Mouse (Mus musculus): Measurements from ENCODE around the gene Pde8b. TPM values are rescaled to one million over a fixed set of nuclear protein-coding genes. Genes with fewer than 3 reads are reported as not detected.

The Pde8b gene
- total RNA-seq, 2 experiments from 2014 or later: 5.2 to 6.1 TPM

DNA sequence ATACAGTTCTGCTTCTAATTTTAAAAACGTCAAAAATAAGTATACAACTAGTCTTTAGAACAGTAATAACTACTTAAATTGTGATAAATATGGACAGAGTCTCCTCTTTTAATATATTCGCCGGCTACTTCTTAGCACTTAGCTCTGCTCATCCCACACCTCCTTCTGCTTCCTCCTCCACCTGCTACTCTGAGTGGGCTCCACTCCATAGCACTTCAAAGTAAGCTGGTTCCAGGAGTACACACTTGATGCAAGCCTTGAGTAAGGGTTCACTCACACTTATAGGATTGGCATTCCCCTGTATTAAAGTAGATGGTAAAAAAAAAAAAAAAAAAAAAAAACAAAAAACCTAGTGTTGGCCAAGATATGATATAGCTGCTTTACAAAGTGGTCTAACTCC, 89.9 kb downstream of the Pde8b start:
- intact Hi-C loops (cut with DNase I): no loop called here
- DNase-seq: no peak

DNA sequence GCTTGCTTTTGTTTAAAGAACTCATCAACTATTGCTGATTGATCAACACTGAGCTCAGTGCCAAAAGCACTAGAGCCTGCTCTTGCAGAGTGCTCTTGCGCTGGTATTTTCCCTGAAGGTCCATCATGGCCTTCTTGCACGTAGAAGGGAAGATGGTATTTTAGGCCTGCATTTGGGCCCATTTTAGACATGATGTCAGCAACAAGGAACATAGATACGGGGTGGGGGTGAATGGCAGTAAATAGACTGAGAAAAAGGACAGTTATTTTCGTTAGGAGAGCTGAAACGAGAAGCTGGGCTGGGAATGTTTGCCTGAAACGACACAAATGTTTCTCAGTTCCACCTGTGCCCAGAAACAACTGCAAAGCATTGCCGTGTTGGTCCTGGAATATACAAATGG, 91.2 kb downstream of the Pde8b start:
- no peak for DNase-seq
- intact Hi-C loops (cut with DNase I): no loop called here

DNA sequence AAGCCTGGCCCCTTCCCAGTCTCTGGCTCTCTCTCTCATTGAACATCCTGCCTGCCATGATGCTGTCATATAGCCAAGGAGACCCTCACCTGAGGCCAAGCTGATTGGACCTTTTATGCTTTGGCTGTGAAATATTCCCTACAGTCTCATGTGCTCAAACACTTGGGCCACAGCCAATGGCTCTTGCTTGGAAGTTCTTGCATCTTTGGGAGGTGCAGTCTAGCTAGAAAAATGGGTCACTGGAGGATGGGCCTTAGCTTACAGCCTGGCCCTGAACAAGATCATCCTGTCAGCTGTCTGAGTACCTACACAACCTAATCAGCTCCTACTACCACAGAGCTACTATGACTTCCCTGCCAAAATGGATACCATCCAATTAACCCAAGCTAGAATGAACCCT, 105.4 kb downstream of the Pde8b start:
- intact Hi-C loops (cut with DNase I): no loop called here
- no peak for DNase-seq

DNA sequence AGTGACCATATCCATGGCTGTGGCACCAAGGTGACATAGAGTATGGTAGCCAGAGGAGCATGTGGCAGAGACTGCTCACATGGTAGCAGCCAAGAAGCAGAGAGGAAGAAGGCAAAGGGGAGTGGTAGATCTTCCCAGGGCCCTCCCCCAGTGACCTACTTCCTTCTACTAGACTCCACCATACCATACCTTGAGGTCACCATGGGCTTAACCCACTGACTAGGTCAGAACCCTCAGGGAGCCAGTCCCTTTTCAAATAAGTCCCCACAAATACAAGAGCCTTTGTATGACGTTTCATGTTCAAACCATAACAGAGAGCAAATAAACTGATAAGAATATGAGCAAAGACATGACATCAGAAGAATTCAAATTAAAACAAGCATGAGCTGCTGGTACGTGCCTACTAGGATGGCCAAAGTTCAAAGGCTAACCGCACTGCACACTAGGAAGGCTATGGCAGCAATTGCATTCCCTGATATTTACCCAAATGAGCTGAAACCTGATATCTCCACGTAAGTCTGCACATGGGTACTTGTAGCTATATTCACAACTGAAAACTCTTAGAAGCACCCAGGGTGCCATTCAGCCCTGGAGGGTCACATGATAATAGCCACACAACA, 109.6 kb downstream of the Pde8b start:
- intact Hi-C loops (cut with DNase I): no loop called here
- no peak for DNase-seq

DNA sequence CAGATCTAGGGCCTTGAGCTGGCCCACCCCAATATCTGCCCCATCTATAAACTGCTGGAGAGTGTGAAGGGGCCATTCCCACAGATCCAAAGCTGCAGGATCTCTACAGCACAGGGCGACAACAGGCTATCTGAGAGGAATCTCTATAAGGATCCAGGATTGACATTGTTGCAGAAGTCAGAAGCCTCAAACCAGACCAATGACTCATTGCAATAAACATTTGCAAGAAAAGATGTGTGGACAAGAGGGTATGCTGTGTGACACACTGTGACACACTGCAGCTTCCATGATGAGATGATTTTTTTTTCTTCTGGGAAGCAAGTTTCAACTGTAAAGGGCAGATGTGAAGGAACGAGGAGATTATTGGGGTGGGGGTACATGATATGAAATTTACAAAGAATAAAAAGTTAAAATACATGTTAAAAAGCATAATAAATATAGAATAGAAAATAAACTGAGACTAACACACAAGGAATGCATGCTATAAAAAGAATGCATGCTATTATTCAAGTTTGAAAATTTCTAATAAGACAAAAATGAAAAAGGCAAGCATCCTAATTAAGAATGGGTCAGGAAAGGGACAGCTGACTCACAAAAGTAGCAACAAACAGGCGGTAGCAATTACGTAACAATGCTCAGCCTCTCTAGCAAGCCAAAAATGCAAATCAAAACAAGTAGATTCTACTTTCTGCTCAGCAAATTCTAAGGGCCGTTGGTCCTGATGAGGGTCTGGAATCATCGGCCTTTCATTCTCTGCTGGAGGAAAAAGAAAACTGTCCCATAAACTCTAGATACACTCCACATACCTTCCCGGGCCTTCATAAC, 114.6 kb downstream of the Pde8b start:
- DNase-seq: no peak
- intact Hi-C loops (cut with DNase I): no loop called here

DNA sequence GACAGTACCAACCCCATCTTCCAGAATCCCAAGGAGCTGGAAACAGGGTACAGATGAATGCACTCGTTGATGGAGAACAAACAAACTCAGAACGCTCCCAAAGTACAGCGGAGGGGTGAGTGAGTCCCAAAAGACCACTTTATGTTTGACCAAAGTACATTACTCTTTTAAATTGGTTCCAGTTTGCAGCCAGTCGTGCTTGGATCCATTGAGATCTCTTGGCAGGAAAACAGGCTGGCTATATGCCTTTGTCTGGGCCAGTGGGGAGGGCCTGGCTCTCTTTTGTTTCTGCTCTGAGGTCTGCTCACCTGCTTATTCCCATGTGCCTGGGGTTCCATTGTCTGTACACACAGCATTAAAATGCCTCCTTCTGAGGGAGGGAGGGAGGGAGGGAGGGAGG, 118.3 kb downstream of the Pde8b start:
- intact Hi-C loops (cut with DNase I): no loop called here
- DNase-seq: no peak

DNA sequence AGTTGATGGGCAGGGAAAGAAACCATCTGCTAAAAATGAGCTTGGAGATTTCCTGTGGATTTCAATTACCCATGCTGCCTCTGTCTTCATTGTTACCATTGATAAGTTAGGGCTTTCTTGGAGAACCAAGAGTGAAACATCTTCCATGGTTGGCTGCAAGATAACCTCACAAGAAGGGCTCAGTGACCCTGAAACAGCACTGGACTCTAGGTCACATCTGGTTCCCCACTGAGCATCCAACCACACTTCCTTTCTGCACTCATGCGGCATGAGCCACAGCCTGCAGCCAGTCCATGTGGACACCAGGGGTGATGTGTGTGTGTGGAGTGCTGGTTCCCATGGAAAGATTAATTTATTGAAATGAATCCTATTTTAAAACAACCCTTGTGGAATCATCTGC, 119.1 kb downstream of the Pde8b start:
- intact Hi-C loops (cut with DNase I): no loop called here
- DNase-seq: no peak

DNA sequence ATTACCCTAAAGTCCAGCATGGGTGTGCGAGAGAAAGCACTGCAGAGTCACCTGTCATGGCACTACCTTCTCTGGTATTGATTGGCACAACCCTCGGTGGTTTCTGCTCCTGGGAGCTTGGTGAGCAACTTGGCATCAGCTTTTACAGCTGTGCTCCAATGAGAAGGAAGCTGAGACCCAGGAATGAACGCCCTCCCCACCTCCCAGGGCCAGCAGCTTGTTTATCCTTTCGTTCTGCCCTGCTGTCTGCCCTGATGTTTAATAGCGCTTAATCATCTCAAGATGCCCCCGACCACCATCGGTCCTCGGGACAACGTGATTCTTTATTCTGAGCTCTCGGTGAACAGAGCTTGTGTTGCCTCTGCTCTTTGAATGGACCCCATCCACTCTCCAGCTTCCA, 122.8 kb downstream of the Pde8b start:
- intact Hi-C loops (cut with DNase I): no loop called here

DNA sequence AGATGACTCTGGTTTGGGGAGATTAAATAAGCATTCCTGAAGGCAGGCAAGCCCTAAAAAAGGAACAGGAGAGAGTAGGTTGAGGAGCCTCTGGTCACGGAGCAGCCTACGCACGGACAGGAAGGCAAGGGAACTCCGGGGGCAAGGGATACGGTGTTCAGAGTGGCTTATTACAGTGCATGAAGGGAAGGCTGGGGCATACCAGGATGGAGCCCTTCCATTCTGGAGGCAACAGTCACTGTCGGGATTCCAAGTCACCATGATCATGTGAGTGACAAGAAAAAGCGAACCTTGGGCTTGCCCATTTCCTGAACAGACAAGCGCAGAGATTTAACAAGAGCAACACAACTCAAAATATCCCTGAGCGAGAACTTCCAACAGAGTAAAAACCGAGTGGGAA, 123.3 kb downstream of the Pde8b start:
- intact Hi-C loops (cut with DNase I): no loop called here
- no peak for DNase-seq

More for the DNA sequence above, 122.8 kb downstream of the Pde8b start:
- DNase-seq: no peak

DNA sequence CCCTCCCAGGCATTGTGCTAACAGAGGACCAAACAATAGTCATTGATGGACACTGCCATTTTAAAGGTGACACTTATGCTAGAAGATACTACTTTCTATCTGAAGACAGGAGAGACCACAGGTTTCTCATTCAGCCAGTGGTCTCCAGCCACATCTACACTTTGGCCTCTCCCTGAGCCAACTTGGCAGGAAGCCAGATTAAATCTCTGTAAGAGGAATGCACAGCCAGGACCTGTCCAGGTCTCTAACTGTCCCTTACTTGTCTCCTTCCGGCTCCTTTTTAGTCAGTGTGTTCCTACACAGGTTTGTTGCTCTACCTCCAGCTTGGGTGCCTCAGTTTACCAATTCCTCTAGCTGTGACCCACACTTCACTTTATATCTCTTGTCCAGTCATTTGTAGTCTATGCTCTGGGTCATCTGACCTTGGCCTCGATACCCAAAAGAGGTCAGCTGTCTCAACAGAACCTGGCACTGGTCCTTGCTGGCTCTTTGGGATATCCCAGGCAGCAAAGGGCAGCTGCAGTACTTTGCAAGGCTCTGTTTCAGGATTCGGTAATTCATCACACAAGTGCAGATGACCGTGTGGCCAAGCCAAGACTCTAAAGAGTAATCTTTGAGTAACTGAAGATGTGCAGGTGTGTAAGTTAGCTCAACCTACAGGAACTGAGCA, 124.5 kb downstream of the Pde8b start:
- DNase-seq: no peak

DNA sequence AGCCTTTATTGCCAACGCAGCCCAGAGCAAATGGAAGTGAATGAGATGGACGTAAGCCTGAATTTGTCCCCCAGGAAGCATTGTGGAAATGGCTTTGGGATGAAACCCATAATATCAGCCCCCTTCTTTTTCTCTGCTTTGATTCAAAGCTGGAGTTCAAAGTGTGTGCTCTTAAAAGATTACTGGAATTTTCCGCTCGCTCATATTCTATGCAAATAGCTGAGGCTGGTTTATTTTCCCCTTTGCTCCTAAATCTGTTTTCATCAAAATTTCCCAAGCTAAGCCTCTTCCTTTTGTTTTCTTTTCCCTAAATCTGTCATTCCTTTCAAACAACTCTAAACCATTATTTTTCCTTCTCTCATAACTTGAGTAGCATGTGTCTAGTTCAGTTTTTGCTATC, 129.6 kb downstream of the Pde8b start:
- DNase-seq: no peak
- intact Hi-C loops (cut with DNase I): no loop called here

More for the DNA sequence above, 124.5 kb downstream of the Pde8b start:
- intact Hi-C loops (cut with DNase I): no loop called here

DNA sequence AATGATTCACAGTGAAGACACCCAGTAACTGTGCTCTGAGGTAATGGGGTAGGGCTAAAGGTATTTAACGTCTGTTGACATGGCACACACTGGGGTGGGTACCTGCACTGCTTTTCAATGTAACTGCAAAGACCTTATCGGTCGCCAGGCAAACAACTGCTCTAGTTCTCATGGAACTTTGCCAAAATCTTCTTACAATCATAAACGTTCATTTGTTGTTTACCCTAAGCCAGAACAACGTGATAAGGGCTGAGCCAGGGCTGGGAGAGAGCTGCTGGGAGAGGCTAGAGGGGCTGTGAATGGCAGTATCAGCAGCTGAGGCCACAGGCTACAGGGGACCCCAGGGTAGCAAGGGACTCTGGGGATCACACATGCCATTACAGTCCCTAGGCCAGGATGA, 136.4 kb downstream of the Pde8b start:
- intact Hi-C loops (cut with DNase I): no loop called here
- DNase-seq: no peak

DNA sequence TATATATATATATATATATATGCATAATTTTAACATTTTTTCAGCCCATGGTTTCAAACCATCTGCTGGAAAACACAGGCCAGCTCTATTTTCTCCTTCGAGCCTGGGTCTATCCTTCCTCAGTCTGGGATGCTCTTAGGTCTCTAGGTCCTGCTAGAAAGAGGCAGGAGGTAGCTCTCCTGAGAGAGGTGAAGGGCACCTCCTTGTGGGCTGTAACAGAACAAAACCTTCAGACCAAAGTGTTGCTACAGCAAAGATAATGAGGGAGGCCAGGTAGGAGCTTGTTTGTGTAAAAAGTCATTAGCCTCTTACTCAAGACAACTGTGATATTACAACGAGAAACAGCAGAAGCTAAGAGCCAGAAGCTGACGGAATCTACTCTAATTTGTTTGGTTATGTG, 140.6 kb downstream of the Pde8b start:
- intact Hi-C loops (cut with DNase I): no loop called here
- no peak for DNase-seq

DNA sequence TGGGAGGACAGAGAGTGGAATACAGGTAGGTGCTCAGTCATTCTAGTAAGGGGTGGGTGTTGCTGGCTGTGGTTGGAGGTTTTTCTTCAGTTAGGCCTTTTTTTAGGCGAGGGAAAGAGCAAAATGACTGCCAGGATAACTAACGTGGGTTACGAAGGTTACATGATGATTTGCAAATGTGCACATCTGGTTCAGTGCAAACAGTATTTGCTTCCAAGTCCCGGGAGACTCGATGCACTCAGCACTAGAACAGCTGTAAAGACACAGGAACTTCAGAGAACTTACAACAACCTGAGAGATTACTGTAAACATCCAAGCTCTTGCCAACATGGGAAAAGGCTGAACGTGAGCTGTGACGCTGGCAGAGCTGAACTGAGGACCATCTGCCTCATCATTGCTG, 142.1 kb downstream of the Pde8b start:
- intact Hi-C loops (cut with DNase I): no loop called here
- no peak for DNase-seq

DNA sequence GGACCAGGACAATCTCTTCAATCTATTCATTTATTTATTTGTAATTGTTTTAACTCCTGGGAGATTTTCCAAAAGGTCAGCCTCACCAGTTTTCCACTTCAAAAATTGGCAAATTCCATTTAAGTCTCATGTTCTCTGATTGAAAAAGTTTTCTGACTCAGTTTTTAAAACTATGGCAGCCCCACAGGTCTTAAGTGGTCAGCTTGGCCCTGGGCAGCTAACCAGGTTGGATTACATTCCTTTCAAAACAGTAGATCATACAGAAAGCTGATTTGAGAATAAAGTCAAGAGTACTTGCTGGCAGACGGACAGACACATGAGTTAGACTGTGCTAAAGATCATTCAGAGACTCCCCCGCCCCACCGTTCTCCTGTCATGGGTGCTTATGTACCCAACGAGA, 145.3 kb downstream of the Pde8b start:
- no peak for DNase-seq
- intact Hi-C loops (cut with DNase I): no loop called here

DNA sequence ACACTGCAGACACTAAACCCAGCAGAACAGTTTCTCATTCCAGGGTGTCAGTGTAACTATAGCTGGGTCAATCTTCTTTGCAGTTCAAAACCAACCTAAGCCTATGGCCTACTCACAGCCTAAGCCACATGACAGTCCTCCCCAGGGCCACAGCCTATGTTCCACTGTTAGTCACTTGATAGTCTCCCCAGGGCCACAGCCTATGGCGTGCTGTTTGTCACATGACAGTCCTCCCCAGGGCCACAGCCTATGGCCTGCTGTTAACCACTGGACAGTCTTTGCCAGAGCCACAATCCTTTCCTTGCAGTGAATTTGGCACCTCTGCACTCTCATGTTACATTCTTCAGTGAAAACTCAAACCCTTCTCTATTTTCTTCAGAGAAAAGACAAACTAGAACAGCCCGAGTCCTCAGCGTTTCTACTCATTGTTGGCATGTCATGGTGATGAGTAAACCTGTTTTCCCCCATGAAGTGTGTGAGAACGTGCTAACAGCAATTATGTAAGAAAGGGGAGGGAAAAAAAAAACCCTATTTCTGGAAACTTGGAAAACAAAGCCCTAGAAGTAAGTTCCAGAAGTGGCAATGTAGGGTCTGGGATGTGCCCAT, 147.0 kb downstream of the Pde8b start:
- intact Hi-C loops (cut with DNase I): no loop called here
- no peak for DNase-seq

DNA sequence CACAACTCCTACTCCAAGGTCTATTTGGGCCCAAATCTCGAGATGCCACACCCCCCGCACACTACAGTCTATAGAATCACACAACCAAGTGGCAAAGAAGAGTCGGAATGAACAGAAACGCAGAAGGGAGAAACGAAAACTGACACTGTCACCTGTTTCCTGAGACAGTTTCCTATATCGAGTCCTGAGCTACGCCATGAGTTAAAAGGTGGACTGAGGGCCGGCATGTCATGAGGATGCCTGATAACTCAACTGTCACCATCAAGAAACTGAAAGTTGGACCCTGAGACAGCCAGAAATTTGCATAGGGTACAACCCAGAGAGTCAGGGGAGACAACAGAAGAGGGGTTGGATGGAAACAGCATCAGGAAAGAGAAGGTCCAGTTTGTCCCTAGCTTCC, 148.8 kb downstream of the Pde8b start:
- no peak for DNase-seq
- intact Hi-C loops (cut with DNase I): no loop called here

DNA sequence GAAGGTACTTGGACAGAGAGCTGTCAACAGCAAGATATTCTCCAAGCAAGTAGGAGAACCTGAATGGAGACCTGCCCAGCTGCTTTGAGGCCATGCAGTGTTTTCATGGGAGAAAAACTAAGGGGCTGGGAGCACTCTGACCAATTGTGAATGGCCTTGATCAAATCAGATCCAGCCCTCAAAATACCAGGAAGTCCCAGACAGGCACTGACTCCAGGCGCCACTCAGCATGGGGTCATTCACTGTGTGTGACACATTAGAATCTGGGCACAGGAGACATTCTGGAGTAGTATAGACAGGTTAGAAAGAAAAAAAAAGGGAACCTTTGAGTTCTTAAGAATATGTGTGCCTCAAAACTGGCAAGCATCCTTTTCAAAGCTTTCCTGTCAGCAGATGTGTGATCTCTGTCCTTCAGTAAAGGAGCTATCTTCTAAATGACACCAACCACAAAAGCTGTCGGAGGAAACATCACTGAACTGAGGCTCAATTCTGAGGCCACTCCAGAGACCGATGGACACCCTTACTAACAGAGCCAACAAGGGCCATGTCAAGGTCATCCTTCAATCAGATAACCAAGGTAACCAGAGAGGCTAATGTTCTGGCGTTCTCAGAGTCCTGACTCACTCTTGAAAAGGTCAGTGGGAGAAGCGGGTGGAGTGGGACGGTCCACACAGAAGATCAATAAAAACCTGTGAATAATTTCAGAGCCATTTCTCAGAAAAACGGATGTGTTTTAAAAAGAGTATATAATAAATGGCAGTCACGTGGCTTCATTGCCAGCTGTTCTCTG, 151.0 kb downstream of the Pde8b start:
- DNase-seq: no peak
- intact Hi-C loops (cut with DNase I): no loop called here

DNA sequence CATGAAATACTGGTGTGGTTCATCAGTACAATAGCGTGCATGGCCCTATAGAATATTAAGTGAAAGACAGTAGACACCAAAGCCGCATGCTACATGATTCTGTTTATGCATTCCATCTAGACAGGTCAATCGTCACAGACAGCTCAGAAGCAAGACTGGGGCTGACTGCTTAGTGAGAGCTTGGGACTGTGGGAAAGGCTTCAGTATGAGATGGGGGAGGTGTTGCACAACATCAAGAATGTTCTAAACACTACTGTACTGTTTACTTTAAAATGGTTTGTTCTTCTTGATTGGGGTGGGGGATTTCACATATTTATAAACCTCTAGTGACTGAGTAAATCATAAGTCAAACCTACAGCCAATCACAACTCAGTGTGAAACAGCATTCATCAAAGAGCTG, 153.5 kb downstream of the Pde8b start:
- DNase-seq: no peak
- intact Hi-C loops (cut with DNase I): no loop called here

DNA sequence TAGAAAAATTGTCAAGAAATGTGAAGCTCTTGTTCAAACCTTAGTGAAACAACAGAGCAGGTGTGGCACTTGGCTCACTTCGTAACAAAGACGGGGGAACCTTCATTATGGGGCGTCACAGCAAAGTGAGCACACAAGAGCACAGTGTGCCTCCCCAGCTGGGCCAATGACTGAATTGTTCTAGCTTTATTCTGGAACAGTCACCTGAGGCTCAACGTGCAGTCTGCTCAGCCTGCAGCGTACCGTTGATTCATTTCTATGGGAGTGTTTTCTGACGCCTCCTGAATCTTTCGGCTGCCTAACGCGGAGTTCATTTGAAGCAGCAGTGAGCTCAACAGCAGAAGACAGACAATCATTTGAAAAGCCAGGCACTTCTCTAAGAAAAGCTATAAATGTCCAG, 154.3 kb downstream of the Pde8b start:
- intact Hi-C loops (cut with DNase I): no loop called here
- no peak for DNase-seq
